Mouse (Mus musculus) testis, postnatal 14 days (tissue): ENCODE data around the gene Tfip11.
"Not testable (repeated sequence)": the region's sequence is repeated elsewhere in the genome, so short reads cannot be mapped to it uniquely, and the experiment has no call there.

Experiments
- DNase-seq: peaks from one replicate; pipeline ENCODE4 v3.0.0; 2021; ENCODE audit warnings: low spot score

The Tfip11 gene

GRCm38 (mm10) chr5:112289819-112290535, 36.2 kb upstream of the Tfip11 start:
- no peak for DNase-seq

- no peak for DNase-seq
These were observed 35.6 kb upstream of the Tfip11 start for GRCm38 (mm10) chr5:112290536-112290880.

- DNase-seq: no peak
These were observed 34.3 kb upstream of the Tfip11 start for GRCm38 (mm10) chr5:112291866-112292265.

GRCm38 (mm10) chr5:112292343-112292980, 33.7 kb upstream of the Tfip11 start:
- DNase-seq: no peak

- no peak for DNase-seq
These were observed 32.4 kb upstream of the Tfip11 start for GRCm38 (mm10) chr5:112293800-112294199.

GRCm38 (mm10) chr5:112294696-112295095, 31.5 kb upstream of the Tfip11 start:
- no peak for DNase-seq

- DNase-seq: no peak
These were observed 31.0 kb upstream of the Tfip11 start for GRCm38 (mm10) chr5:112295162-112295561.

GRCm38 (mm10) chr5:112295564-112295963, 30.6 kb upstream of the Tfip11 start:
- DNase-seq: no peak

- no peak for DNase-seq
These were observed 29.6 kb upstream of the Tfip11 start for GRCm38 (mm10) chr5:112296404-112297181.

- no peak for DNase-seq
These were observed 28.9 kb upstream of the Tfip11 start for GRCm38 (mm10) chr5:112297257-112297656.

- DNase-seq: no peak
These were observed 27.8 kb upstream of the Tfip11 start for GRCm38 (mm10) chr5:112298226-112298988.

GRCm38 (mm10) chr5:112299399-112299798, 26.8 kb upstream of the Tfip11 start:
- DNase-seq: no peak

GRCm38 (mm10) chr5:112300112-112300511, 26.0 kb upstream of the Tfip11 start:
- no peak for DNase-seq

- no peak for DNase-seq
These were observed 25.3 kb upstream of the Tfip11 start for GRCm38 (mm10) chr5:112300721-112301308.

GRCm38 (mm10) chr5:112301694-112302093, 24.5 kb upstream of the Tfip11 start:
- no peak for DNase-seq

- no peak for DNase-seq
These were observed 23.8 kb upstream of the Tfip11 start for GRCm38 (mm10) chr5:112302310-112302709.

GRCm38 (mm10) chr5:112305842-112306241, 20.3 kb upstream of the Tfip11 start:
- DNase-seq: no peak

- DNase-seq: no peak
These were observed 12.8 kb upstream of the Tfip11 start for GRCm38 (mm10) chr5:112313222-112313885.

GRCm38 (mm10) chr5:112316468-112316867, 9.7 kb upstream of the Tfip11 start:
- no peak for DNase-seq

GRCm38 (mm10) chr5:112317328-112317727, 8.8 kb upstream of the Tfip11 start:
- DNase-seq: no peak

GRCm38 (mm10) chr5:112319343-112319742, 6.8 kb upstream of the Tfip11 start:
- not testable (repeated sequence) for DNase-seq
